Mouse (Mus musculus) bone marrow macrophage, adult 2 months (primary cell): ENCODE results near the gene Sp6. TPM values are rescaled to one million over a fixed set of nuclear protein-coding genes. Genes with fewer than 3 reads are reported as not detected.
A peak's percentile ranks its signal among the peaks of the same experiment; 100 is the strongest.

Experiments
- H3K27ac ChIP-seq: 2 replicates; pipeline ENCODE4 v1.5.1; 2012; ENCODE audit warnings: low read depth, low read length; ENCODE audit not compliant: insufficient read depth
- H3K4me1 ChIP-seq: 2 replicates; pipeline ENCODE4 v1.6.1; 2012; ENCODE audit warnings: low read length; ENCODE audit not compliant: control insufficient read depth, insufficient read depth
- H3K4me3 ChIP-seq: 2 replicates; pipeline ENCODE4 v1.5.1; 2012; ENCODE audit warnings: mild to moderate bottlenecking, low read length, moderate library complexity; ENCODE audit not compliant: insufficient read depth
- CTCF ChIP-seq: IDR thresholded peaks from 2 replicates; pipeline ENCODE4 v1.5.1; 2012; ENCODE audit warnings: low read depth, mild to moderate bottlenecking, low read length, moderate library complexity
- POLR2A ChIP-seq: IDR thresholded peaks from 2 replicates; pipeline ENCODE4 v1.6.1; 2012; ENCODE audit warnings: mild to moderate bottlenecking, low read depth, low read length, borderline replicate concordance
- polyA plus RNA-seq: library from polyadenylated mRNA; stranded (reverse); fragments of >200 nt; gene quantifications from 2 replicates; pipeline ENCODE4 v1.2.4, GENCODE M21; 2012; ENCODE audit not compliant: missing spikeins, insufficient read depth, insufficient read length

Sp6 gene
- polyA plus RNA-seq, 1 experiment = 0.31 TPM

DNA sequence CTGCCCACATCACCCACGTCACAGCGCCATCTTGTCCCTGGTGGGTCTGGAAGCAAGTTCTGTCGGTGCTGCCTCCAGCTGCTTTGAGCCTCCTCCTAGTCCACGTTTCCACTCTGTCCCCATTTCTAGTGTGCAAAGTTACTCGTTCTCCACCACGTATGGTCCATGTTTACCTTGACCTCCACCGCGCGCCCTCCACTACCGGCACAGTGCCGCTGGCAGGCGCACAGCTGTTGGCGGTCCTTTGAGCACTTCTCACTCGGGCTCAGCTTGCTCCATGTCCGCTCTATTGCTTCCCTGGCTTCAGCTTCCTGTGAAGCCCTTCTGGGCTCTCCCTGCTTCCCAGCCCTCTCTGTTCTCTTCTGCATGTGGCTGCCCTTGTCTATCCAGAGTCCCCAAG, 31.7 kb upstream of the Sp6 start:
- Histone ChIP-seq H3K4me3 (no peak overlapping the region), H3K27ac (no peak overlapping the region), H3K4me1 (peaks cover 5% of the 10 kb centered on the region)
- no peak for TF ChIP-seq CTCF

DNA sequence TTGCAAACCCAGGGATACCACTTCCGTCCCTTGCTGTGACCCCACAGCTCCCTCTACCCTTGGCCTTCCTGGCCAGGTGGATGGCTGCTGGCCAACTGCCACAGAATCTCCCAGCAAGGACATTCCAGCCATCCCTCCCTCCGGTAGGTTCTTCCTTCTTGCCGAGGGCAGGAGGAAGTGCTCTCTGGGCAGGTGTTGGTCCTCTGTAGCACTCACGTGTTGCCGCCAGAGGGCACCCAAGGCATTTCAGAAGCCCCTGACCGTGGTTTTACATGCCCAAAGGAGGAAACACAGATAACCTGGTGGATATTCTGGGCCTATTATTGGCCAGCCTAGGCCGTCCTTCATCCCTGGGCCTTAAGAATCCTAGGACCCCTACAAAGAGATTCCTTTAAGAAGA, 30.8 kb upstream of the Sp6 start:
- no peak for TF ChIP-seq POLR2A
- peak; percentile 75 for TF ChIP-seq CTCF
- Histone ChIP-seq H3K4me1 (peaks cover 5% of the 10 kb centered on the region), H3K4me3 (no peak overlapping the region), H3K27ac (no peak overlapping the region)

GRCm38 (mm10) chr11:96982859-96983258, 30.3 kb upstream of the Sp6 start, which contains the start of gene Sp2:
Gene Sp2 (minus strand): TSS chr11:96982959.
- no peak for TF ChIP-seq CTCF
- no peak for TF ChIP-seq POLR2A
- H3K27ac ChIP-seq = no peak within 1 kb of the TSS
- H3K4me3 ChIP-seq = no peak within 1 kb of the TSS
- peaks cover 6% of the 10 kb centered on the region for H3K4me1 ChIP-seq

DNA sequence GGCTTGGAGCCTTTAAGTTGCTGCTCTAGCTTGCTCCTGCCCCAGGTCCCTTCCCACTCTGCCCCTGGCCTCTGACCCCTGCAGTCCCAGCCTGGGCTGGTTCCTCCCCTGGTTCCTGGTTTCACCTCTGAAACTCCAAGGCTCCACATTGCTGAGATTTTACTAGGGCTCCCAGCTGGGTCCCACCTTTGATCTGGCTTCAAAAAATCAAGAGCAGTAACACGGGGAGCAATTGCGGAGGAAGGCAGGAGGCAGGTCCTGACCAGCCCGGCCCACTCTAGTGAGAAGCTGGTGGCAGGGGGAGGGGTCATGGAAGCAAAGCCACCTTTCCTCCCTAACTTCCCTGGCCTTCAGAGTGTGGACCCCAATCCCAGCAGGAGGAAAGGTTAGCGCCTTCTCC, 28.3 kb upstream of the Sp6 start:
- TF ChIP-seq CTCF = no peak
- TF ChIP-seq POLR2A = no peak
- H3K4me3 ChIP-seq = no peak overlapping the region
- H3K27ac ChIP-seq = no peak overlapping the region
- peaks cover 7% of the 10 kb centered on the region for H3K4me1 ChIP-seq

DNA sequence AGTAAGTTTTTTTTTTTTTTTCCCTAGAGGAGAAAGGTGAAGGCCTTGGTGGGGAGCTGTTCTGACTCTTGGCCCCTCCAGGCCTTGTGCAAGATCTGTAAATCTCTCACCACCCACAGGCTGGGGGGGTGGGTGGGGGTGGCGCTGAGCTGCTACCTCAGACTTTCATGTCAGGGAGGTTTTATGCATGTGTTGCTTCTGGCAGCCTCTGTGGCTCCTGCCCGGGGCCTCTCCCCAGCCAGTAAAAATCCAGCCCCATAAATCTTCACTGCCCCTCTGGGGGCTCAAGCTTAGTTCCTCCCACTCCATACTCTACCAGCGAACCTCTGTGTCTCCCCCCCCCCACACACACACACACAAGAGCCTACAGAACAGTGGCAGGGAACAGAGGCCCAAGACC, 26.7 kb upstream of the Sp6 start:
- no peak overlapping the region for H3K27ac ChIP-seq
- TF ChIP-seq POLR2A (no peak), CTCF (no peak)
- H3K4me3 ChIP-seq = no peak overlapping the region
- H3K4me1 ChIP-seq = peaks cover 7% of the 10 kb centered on the region

DNA sequence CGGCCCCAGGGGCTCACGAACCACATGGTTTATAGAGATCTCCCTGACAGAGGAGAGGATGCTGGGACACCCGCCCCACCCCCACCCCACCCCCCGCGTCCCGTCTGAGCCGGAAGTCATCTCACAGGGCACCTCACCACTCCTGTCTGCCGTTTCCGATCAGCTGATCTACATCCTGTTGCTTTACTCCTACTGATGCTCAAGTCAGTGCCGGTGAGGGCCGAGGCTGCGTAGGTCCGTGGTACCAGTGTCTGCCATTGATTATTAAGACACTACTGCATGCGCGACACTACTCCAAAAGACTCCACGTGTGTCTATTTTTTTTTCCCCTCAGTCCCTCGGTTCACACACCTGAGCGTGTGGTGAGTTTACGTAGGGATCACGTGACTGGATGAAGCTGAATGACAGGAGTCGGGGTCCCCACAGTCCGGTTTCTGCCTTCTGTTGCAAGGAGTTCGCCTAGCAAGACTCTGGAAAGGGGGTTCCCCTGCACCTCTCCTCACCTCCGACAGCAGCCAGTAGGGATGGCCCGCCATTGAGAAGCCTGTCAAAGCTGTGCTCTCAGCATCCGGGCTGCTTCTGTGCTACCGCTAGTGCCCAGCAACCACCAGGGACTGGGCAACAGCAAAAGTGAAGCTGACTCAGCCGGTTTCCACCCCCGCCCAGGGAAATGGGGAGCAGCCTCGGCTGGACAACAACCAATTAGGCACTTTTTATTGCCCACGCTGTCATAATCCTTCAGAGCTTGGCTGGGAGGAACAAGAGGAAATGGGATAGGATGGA, 25.1 kb upstream of the Sp6 start:
- Histone ChIP-seq H3K4me1 (peaks cover 7% of the 10 kb centered on the region), H3K27ac (no peak overlapping the region), H3K4me3 (peak overlapping the region; percentile 12; the same call in 1 of the 2 replicates)
- TF ChIP-seq POLR2A (no peak), CTCF (no peak)

DNA sequence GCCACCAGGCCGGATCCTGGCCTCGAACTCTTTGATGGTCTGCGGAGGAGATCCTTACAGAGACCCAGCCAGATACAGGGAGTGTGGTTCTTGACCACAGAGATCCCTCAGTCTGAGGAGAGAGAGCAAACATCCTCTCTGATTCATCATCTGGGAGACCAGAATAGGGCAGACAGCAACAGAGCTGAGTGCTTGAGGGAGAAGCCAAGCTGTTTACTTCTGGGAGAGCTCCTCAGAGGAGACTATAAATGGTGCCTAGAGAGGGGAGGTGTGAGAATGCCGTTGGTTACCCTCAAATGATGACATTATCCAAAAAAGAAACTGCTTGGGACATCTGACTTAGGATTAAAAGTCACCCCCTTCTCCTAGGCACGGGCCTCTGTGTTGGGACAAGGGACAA, 21.7 kb upstream of the Sp6 start:
- no peak overlapping the region for H3K27ac ChIP-seq
- no peak overlapping the region for H3K4me3 ChIP-seq
- no peak for TF ChIP-seq POLR2A
- TF ChIP-seq CTCF = no peak
- H3K4me1 ChIP-seq = peaks cover 7% of the 10 kb centered on the region

GRCm38 (mm10) chr11:96992722-96993311, 20.4 kb upstream of the Sp6 start:
- Histone ChIP-seq H3K4me1 (peaks cover 7% of the 10 kb centered on the region), H3K4me3 (no peak overlapping the region), H3K27ac (no peak overlapping the region)
- TF ChIP-seq CTCF (no peak), POLR2A (no peak)

GRCm38 (mm10) chr11:96995031-96995430, 18.2 kb upstream of the Sp6 start:
- Histone ChIP-seq H3K27ac (no peak overlapping the region), H3K4me1 (no peaks in the 10 kb centered on the region), H3K4me3 (no peak overlapping the region)
- TF ChIP-seq POLR2A (no peak), CTCF (no peak)
